Mouse (Mus musculus): ENCODE results near the gene Cd248. TPM values are rescaled to one million over a fixed set of nuclear protein-coding genes. Genes with fewer than 3 reads are reported as not detected.

The Cd248 gene
- total RNA-seq (2017): not detected in 2 replicates

GRCm38 (mm10) chr19:5067867-5068569, at the start of gene Cd248:
Cd248 (plus strand) TSS chr19:5068078.
- ATAC-seq (ENCODE audit: extremely low read depth, insufficient number of reproducible peaks, low FRiP score, poor library complexity, severe bottlenecking): no peak

- ATAC-seq (ENCODE audit: extremely low read depth, insufficient number of reproducible peaks, low FRiP score, poor library complexity, severe bottlenecking): no peak
Observed at GRCm38 (mm10) chr19:5018191-5018590, 49.7 kb upstream of the Cd248 start.

GRCm38 (mm10) chr19:5021416-5021815, 46.5 kb upstream of the Cd248 start:
- ATAC-seq (ENCODE audit: extremely low read depth, insufficient number of reproducible peaks, low FRiP score, poor library complexity, severe bottlenecking): no peak

- ATAC-seq (ENCODE audit: extremely low read depth, insufficient number of reproducible peaks, low FRiP score, poor library complexity, severe bottlenecking): peak; percentile 93
Observed at GRCm38 (mm10) chr19:5023621-5024479, 44.0 kb upstream of the Cd248 start, which contains the start of gene Slc29a2. Slc29a2 (plus strand) TSS chr19:5023860.

- no peak for ATAC-seq (ENCODE audit: extremely low read depth, insufficient number of reproducible peaks, low FRiP score, poor library complexity, severe bottlenecking)
Observed at GRCm38 (mm10) chr19:5026111-5026510, 41.8 kb upstream of the Cd248 start.

- no peak for ATAC-seq (ENCODE audit: extremely low read depth, insufficient number of reproducible peaks, low FRiP score, poor library complexity, severe bottlenecking)
Observed at GRCm38 (mm10) chr19:5032686-5033085, 35.2 kb upstream of the Cd248 start.

- ATAC-seq (ENCODE audit: extremely low read depth, insufficient number of reproducible peaks, low FRiP score, poor library complexity, severe bottlenecking): no peak
Observed at GRCm38 (mm10) chr19:5036577-5036976, 31.3 kb upstream of the Cd248 start.

- ATAC-seq (ENCODE audit: extremely low read depth, insufficient number of reproducible peaks, low FRiP score, poor library complexity, severe bottlenecking): no peak
Observed at GRCm38 (mm10) chr19:5037678-5038571, 30.0 kb upstream of the Cd248 start.

- peak; percentile 77 for ATAC-seq (ENCODE audit: extremely low read depth, insufficient number of reproducible peaks, low FRiP score, poor library complexity, severe bottlenecking)
Observed at GRCm38 (mm10) chr19:5038709-5039156, 29.1 kb upstream of the Cd248 start, which contains the start of the genes B4gat1 and AC124502.3. B4gat1 (plus strand) TSS chr19:5038826. AC124502.3 (plus strand) TSS chr19:5038891.

GRCm38 (mm10) chr19:5039301-5040114, 28.4 kb upstream of the Cd248 start:
- ATAC-seq (ENCODE audit: extremely low read depth, insufficient number of reproducible peaks, low FRiP score, poor library complexity, severe bottlenecking): no peak

- ATAC-seq (ENCODE audit: extremely low read depth, insufficient number of reproducible peaks, low FRiP score, poor library complexity, severe bottlenecking): peak; percentile 76
Observed at GRCm38 (mm10) chr19:5040862-5041523, 26.9 kb upstream of the Cd248 start, which contains the start of gene Brms1. Brms1 (plus strand) TSS chr19:5041354.

GRCm38 (mm10) chr19:5041588-5041987, 26.3 kb upstream of the Cd248 start:
- ATAC-seq (ENCODE audit: extremely low read depth, insufficient number of reproducible peaks, low FRiP score, poor library complexity, severe bottlenecking): no peak

- ATAC-seq (ENCODE audit: extremely low read depth, insufficient number of reproducible peaks, low FRiP score, poor library complexity, severe bottlenecking): no peak
Observed at GRCm38 (mm10) chr19:5045531-5045930, 22.3 kb upstream of the Cd248 start.

- no peak for ATAC-seq (ENCODE audit: extremely low read depth, insufficient number of reproducible peaks, low FRiP score, poor library complexity, severe bottlenecking)
Observed at GRCm38 (mm10) chr19:5048138-5049056, 19.5 kb upstream of the Cd248 start.

GRCm38 (mm10) chr19:5049325-5049724, 18.6 kb upstream of the Cd248 start:
- no peak for ATAC-seq (ENCODE audit: extremely low read depth, insufficient number of reproducible peaks, low FRiP score, poor library complexity, severe bottlenecking)

- ATAC-seq (ENCODE audit: extremely low read depth, insufficient number of reproducible peaks, low FRiP score, poor library complexity, severe bottlenecking): no peak
Observed at GRCm38 (mm10) chr19:5050047-5050905, 17.6 kb upstream of the Cd248 start, which contains the start of gene Rin1. Rin1 (plus strand) TSS chr19:5050481.
